Mouse (Mus musculus) adrenal gland, postnatal 25 days (tissue): ENCODE results near the gene Ankrd63. TPM values are rescaled to one million over a fixed set of nuclear protein-coding genes. Genes with fewer than 3 reads are reported as not detected.
A peak's percentile ranks its signal among the peaks of the same experiment; 100 is the strongest.

Experiments used
- DNase-seq: peaks from one replicate; pipeline ENCODE4 v3.0.0; 2021; ENCODE audit warnings: mixed read lengths
- total RNA-seq: library from RNA; stranded (reverse); gene quantifications from 2 replicates; pipeline ENCODE4 v1.2.3, GENCODE M21; 2021

Gene Ankrd63
- total RNA-seq, 1 experiment from 2014 or later = 0.27 TPM

- no peak for DNase-seq
Measured at GRCm38 (mm10) chr2:118726873-118727272, 23.1 kb upstream of the Ankrd63 start.

- peak; percentile 30 for DNase-seq
Measured at GRCm38 (mm10) chr2:118725511-118725910, 21.7 kb upstream of the Ankrd63 start.

- DNase-seq = no peak
Measured at GRCm38 (mm10) chr2:118723693-118724486, 20.1 kb upstream of the Ankrd63 start.

GRCm38 (mm10) chr2:118716677-118717076 is 12.9 kb upstream of the Ankrd63 start:
- DNase-seq = no peak

DNA sequence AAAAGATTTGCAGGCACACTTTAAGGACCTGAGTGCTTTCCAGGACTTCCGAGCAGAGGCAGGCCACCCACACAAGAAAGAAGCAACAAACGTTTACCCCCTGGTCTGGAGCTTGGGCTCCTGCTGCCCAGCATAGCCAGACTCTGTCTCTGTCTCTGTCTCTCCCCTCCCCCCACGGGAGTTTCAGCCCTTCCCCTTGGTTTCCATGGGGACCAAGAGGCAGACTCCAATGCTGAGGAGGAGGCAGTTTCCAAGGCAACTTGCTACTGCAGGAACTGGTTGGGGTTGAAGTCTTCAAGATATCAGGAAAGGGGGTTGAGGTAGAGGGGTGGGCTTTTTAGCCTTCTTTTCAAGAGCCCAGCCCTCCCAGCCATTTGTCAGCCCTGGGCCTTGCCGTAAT is 10.5 kb upstream of the Ankrd63 start:
- DNase-seq = no peak

GRCm38 (mm10) chr2:118713631-118714030 is 9.9 kb upstream of the Ankrd63 start:
- no peak for DNase-seq

- peak; percentile 71 for DNase-seq
Measured at GRCm38 (mm10) chr2:118711038-118711494, 7.3 kb upstream of the Ankrd63 start.

DNA sequence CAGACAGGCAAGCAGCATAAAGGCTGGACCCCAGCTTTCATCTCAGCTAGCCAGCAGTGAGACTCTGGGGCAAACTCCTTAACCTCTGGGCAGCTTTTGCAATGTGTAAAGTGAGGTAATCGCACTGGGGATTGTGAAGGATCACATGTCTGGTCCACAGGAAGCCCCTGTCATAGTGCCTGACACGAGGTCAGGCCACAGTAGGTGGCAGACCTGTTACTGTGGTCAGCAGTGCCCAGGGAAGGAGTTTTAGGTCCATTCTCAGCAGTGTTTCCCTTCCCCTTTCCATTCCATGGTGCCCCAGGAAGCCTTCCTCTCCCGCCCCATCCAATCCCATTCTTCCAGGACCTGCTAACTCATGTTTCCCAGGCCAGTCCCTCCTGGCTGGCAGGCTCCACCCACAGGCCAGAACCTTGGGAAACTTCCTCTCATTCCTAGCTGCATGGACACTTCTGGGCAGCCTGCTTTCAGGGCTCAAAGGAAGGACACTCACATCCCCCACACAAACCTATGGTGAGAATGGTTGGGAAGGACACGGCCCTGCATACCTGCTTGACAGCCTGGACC is 6.0 kb upstream of the Ankrd63 start:
- no peak for DNase-seq

DNA sequence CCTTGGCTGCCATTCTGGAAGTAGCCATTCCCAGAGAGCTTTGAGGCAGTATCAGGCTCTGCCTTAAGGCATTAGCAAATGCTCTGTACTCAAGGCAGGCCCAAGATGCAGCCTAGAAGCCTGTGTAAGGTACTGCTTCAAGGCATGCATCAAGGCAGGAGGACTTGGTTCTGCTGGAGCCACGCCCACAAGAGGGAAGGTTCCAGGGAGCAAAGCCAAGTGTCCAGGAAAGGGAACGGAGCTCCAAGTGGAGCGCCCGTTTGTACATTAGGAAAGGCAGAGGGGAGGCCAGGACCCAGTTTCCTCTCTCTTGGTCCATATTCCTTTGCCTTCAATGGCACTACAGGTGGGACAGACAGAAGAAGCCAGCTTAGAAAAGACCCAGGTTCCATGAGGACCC is 4.7 kb upstream of the Ankrd63 start:
- DNase-seq = no peak

DNA sequence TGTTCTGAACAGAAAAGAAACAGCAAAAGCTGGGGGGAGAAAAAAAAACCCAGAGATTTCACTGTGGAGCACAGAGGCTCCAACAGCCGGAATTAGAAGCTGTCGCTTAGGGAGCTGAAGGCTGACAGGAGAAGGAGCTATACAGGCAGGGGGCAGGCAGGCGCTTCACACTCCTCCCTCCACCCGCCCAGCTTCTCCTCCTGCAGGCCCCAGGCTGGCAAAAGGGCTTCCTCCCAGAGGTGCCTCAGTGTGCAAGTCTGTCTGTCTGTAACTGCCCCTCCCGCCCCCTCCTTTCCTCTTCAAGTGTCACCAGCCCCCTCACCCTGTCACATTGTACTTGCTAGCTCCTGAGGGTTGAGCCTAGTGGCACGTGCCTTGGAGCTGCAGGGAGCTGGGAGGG is 2.7 kb upstream of the Ankrd63 start:
- no peak for DNase-seq

DNA sequence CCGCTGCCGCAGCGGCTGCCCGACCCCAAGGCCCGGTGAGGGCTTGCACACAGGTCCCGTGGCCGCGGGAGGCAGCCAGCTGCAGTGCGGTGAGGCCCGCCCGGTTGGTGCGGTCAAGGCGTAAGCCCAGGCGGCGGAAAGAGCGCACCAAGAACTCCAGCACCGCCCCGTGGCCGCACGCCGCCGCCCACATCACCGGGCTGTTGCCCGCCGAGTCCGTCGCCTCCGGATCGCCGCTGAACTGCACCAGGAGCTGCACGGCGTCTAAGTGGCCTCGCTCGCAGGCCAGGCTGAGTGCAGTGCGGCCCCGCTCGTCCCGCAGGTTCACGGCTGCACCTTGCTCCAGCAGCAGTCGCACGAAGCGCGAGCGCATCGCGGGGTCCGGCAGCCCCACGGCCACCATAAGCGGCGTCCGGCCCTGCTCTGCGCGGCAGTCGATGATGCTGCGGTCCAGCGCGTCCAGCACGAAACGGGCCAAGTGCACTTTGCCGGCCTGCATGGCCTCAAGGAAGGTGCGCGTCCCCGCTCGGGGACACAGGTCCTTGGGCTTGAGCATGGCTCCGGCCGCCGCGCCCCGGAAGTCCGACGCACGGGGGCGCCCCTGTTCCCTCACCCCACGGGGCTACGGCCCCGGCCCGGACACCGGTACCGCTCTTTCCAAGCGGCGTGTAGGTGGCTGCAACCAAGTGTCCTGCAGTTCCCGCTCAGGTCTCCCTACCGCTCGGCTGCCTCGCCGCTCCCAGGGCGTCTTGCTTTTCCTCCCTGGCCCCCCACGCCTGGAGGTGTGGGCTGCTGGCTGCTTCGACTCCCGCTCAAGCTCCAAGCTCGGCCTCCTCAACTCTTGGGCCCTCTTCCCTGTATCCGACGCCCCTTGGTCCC is 641 bp downstream of the Ankrd63 start:
- DNase-seq = peak; percentile 71

GRCm38 (mm10) chr2:118701971-118702882 is 1.5 kb downstream of the Ankrd63 start:
- peak; percentile 26 for DNase-seq

DNA sequence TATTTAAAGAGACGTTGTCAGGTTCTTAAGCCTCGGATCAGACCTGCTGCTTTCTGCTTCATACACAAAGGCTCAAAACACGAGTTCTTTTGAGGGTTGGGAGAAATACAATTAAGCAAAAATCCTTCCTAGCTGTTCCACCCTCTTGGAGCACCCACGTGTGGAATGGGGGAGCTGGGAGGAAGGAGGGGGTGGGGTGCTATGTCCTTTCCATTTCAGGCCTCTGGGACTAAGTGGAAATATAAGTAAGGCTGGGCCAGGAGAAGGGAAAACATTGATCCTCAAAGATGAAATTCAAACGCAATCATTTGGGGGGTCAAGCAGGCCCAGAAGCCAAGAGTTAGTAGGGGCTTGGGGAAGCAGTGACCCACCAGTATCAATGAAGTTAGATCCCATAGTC is 2.6 kb downstream of the Ankrd63 start:
- no peak for DNase-seq

- DNase-seq = peak; percentile 91
Measured at GRCm38 (mm10) chr2:118700179-118701062, 3.3 kb downstream of the Ankrd63 start.

GRCm38 (mm10) chr2:118697955-118698354 is 5.8 kb downstream of the Ankrd63 start:
- DNase-seq = peak; percentile 39

DNA sequence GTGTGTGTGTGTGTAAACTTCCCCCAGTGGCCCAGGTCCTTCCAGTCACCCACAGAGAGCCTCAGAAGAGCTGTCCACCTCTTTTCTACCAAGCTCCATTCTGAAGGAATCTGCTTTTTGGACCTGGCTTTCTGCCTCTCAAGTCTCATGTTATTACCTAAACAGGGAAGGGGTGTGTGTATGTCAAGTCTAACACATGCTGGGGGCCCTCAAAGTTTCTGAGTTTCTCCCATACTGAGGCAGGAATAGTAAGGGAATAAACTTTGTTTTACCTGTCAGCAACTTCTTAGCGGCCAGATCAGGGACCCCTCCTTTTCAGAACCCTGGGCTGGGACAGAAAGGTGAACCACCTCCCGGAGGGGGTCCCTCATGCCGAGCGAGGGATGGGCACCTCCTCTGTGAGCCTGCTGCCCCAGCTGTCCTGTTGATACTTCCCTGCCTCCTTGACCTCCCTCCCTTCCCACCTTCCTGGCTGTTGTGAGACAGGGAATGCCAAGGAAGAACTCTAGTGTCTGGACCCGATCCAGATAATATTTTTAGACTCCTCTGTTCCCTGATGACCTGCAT is 6.4 kb downstream of the Ankrd63 start:
- DNase-seq = no peak

DNA sequence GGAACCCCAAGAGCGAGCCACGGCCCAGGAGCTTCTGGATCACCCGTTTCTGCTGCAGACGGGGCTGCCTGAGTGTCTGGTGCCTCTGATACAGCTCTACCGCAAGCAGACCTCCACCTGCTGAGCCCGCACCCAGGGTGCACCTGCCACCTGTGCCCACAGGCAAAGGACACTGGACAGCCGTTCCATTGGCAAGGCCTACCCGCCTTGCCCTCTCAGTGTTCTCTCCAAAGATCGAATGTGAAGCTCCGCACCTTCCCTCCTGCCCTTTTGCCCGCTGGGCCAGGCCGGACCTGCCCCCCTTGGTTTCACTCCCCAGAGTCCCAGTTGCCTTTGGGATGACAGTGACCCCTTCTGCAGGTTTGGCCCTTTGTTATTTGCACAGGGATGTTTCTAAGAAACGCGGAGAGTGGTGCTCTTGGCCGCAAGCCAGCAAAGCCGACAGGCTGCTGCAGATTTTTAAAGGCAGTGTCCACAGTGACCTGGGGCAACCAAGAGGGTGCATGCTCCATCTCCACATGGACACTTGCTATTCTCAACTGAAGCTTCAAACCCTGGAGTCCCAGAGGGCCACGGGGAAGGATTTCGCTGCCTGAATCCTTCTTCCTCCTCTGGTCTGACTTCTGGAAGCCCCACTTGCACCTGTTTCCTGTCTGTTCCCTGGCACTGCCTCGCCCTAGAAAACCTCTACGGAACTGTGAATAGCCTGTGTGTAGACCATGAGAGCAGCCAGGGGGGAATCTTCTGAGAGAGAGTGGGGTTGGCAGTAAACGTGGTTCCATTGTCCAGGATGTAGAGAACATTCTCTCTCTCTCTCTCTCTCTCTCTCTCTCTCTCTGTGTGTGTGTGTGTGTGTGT is 7.1 kb downstream of the Ankrd63 start:
- peak; percentile 28 for DNase-seq

DNA sequence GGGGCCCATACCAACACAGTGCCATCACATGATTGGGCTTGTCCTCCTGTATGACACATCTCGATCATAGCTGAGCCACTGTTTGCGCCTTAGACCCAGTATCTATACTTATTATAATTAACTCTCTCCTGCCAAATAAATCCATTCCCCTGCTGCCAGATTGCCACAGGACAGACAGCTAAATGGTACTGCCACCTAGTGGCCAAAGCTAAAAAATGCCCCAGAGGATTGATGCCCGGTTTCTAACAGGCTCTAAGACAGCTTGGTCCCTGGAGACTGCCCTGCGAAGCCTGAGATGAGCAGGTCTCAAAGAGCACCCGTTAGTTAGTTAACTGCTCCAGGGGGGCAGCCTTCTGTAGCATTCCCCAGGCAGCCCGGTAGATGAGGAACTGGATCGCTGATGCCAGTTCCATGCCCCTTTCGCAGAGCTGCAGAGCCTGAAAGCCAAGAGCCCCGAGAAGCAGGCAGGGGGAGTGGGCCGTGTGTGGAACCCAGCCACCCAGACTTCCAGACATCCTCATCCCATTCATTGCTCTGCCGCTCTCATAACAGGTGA is 8.0 kb downstream of the Ankrd63 start:
- no peak for DNase-seq

DNA sequence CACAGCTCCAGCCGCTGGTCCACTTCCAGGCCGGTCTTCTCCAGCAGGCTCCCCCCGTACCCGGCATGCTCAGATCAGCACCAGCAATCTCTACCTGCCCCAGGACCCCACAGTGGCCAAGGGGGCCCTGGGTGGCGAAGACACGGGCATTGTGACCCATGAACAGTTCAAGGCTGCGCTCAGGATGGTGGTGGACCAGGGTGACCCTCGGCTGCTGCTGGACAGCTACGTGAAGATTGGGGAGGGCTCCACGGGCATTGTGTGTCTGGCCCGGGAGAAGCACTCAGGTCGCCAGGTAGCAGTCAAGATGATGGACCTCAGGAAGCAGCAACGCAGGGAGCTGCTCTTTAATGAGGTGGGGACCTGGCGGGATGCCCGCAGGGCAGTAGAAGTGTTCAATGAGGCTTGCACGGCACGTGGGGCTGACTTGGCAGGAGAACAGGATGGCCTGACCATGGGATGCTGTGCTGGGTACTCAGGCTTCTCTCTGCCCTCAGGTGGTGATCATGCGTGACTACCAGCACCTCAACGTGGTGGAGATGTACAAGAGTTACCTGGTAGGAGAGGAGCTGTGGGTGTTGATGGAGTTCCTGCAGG is 10.3 kb downstream of the Ankrd63 start:
- DNase-seq = no peak
